Mouse (Mus musculus) monocyte, adult 5-6 weeks (primary cell): Measurements from ENCODE around the gene Grb2. TPM values are rescaled to one million over a fixed set of nuclear protein-coding genes. Genes with fewer than 3 reads are reported as not detected.

Source experiments
- ATAC-seq: fragments of 153-309, 156-312 bp; replicated peaks from 2 replicates; pipeline ENCODE4 v1.8.0; 2017; ENCODE audit warnings: mild to moderate bottlenecking; ENCODE audit not compliant: low TSS enrichment, insufficient number of reproducible peaks, severe bottlenecking, poor library complexity, low FRiP score
- total RNA-seq: library from RNA; stranded (forward); fragments of 200-1000, 200-491, 200-594 nt; gene quantifications from 3 replicates; pipeline ENCODE4 v1.2.3, GENCODE M21; 2017

Gene Grb2
- total RNA-seq, 1 experiment from 2014 or later: 56.7 TPM

DNA sequence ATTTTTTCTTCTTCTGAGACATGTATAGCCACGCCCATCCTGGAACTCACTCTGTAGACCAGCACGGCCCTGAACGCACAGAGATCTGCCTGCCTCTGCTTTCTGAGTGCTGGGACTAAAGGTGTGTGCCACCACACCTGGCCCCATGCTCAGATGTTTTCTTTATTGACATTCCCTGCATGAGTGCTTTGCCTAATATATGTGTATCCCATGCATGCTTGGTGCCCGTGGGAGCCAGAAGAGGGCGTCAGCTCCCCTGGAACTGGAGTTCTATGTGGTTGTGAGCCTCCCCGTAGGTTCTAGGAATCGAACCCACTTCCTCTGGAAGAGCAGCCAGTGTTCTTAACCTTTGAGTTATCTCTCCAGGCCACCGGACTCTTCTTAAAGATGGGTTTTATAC, 73.4 kb downstream of the Grb2 start:
- ATAC-seq: no peak

DNA sequence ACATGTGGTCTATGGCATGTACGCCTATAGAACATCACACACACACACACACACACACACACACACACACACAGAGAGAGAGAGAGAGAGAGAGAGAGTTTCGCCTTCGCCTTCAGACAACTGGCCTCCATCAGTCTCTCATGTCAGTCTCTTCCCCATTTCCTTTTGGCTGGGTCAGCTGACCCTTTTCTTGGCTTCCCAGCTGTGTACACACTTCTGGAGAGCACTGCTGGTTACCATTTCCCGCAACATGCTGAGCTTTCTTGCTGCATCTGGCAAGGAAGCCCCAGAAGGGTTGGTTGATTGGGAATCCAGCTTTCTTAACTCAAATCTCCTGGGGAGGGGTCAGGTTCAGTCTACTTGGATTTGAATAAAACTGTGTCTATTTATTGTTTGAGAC, 74.3 kb downstream of the Grb2 start:
- ATAC-seq: no peak

DNA sequence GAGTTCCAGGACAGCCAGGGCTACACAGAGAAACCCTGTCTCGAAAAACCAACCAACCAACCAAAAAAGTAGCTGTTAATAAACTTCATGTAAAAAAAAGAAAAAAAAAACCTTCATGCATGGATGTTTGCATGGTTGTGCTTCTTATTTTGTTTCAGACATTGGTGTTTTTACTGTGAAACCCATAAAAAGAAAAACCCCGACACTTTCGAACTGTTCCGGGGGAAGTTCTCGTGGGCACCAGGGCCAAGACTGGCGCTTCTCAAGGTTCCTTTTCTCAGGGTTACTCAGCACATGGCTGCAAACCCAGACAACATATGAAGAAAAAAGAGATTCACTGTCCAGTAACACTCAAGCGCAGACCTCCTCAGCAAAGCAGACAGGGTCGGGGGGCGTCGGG, 75.5 kb downstream of the Grb2 start:
- ATAC-seq: no peak

DNA sequence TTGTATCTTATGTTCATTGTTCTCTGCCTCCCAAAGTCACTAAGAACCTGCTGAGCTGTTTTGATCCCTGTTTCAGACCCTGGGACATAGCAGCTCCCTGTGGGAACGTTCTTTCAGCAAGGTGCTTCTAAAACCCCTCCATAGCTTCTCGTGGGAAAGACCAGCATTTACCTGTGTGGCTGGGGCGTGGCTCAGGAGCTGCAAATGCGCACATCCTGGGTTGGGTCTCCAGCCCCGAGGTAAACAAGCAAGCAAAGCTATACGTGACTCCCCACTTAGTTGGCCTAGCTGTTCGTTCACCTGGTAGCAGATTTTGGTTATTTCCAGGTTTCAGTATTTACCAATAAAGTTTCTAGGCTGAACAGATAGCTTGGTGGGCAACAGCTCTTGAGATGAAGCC, 76.2 kb downstream of the Grb2 start:
- ATAC-seq: no peak

DNA sequence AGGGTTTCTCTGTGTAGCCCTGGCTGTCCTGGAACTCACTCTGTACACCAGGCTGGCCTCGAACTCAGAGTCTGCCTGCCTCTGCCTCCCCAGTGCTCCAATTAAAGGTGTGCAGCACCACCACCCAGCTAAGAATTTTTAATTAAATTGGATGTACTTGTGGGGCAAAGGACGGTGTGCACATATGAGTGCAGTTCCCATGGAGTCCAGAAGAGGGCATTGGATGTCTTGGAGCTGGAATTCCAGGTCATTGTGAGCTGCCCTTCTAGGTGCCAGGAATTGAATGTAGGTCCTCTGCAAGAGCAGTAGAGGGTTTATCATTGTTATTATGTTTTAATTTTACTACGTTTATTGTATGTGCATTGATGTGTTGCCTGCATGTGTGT, 76.9 kb downstream of the Grb2 start:
- no peak for ATAC-seq

DNA sequence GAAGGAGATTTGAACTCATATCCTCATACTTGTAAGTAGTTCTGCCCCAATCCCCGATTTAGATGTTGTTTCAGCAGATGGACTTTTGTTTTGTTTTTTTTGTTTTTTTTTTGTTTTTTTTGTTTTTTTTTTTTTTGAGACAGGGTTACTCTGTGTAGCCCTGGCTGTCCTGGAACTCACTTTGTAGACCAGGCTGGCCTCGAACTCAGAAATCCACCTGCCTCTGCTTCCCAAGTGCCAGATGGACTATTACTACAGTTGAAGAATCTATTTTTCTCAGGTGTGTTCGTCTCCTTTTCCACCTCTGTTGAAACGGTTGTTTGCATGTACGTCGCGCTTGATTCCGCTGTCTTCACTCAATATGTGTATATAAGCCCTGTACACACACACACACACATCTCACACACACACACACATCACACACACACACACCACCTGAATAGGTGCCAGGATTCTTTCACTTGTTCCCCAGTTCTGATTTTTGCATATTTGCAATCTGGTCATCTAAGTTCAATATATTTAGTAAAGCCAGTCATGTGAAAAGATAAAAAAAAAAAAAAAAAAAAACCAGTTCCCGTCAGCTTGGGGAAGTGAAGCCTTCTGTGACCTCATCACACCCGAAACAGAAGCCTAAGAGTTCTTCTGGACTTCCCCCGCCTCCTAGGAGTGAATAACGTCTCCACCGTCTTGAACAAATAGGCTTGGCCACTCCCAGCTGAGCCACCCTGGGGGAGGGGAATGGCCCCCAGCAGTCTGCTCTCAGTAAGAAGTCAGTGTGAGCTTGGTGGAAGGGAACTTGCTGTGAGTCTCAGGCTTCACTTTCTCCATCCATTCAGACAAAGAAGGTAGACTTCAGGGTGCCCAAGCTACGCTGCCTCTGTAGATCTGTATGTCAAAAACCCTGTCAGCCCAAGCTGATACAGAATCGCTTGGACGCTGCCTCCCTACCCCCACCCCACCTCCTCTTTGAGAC, 77.6 kb downstream of the Grb2 start:
- peak; percentile 76 for ATAC-seq

DNA sequence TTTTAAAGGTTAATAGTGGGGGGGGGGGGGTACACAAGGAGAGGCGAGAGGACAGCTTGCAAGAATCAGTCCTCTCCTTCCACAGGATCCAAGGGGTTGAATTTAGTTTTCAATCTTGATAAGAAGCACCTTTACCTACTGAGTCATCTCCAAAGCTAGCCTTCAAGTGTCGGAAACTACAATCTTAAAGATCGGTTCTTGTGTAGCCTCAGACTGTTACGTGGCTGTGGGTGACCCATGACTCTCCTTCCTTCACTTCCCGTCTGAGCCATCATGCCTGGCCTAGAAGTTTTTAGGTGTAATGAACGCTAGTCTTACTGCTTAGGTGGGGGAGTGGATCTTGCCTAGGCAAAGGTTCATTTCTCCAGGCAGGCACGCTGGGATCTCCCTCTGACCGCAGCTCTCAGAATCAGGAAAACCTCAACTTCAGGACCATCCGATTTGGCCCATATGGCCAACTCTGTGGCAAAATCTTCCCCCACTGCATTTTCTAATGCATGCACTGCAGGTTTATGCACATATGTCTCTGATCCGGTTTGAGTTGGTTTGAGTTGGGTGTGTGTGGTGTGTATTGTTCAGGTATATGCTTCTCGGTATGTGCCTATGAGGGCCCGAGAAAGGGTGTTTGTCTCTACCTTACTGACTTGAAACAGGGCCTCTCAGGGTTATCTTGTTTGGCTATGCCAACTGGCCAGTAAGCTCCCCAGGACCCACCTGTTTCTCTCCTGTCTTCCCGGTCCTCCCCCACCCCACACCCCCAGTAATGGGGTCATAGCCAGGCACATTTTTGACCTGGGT, 78.5 kb downstream of the Grb2 start:
- ATAC-seq: no peak

DNA sequence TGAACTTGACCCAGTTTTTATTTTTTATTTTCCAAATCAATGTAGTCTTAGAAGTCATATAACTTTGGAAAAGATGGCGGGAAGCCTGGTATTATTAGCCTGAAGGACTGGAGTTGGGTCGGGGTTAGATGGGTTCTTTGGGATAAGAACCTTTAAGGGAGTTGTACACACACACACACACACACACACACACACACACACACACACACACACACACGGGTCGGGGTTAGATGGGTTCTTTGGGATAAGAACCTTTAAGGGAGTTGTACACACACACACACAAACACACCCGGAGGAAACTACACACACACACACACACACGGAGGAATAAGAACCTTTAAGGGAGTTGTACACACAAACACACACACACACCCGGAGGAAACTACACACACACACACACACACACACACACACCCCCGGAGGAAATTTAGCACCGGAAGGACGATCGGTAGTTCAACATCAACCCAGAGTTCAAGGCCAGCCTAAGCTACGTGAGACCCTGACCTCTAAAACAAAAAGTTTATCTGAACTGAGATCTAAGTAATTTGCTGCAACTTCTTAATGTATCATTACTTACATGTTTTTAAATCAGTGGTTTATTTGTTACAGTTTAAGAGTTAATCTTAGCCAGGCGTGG, 79.8 kb downstream of the Grb2 start:
- no peak for ATAC-seq

DNA sequence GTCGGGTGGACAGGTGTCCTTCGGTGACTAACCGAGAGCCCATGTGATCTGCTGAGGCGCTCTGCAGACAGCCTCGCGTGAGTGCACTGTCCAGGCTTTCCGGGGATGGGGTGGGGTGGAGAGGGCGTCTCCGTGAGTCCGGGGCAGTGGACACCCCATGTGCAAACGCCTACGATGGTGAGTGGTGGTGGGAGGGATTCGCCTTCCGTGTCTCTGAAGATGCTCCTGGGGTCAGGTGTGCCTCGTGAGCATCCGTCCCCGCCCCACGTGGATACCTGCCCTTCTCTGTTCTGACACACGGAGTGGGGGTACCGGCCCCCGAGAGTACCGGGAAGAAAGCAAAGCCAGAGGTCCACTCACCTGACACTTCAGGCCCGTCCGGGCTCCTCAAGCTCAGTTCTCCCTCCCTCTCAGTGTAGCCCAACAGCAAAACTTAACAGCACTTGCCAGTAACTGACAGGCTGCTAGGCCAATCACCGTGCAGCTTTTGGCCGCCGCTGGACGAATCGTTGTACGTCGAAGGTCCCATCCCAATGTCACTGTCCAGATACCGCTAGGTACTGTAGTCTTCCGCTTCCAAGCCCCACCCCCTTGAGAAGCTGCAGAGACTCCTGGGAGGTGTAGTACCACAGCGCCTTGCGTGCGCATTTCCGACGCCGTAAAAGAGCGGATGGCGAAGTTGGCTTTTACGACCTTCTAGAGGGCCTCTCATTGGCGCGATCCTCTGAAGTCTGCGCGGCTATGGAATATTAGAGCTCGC, 80.5 kb downstream of the Grb2 start, which contains the start of gene Slc25a19:
TSS of gene Slc25a19 (minus strand) at position 591 of the 760 bp plus-strand sequence.
- peak; percentile 91 for ATAC-seq

DNA sequence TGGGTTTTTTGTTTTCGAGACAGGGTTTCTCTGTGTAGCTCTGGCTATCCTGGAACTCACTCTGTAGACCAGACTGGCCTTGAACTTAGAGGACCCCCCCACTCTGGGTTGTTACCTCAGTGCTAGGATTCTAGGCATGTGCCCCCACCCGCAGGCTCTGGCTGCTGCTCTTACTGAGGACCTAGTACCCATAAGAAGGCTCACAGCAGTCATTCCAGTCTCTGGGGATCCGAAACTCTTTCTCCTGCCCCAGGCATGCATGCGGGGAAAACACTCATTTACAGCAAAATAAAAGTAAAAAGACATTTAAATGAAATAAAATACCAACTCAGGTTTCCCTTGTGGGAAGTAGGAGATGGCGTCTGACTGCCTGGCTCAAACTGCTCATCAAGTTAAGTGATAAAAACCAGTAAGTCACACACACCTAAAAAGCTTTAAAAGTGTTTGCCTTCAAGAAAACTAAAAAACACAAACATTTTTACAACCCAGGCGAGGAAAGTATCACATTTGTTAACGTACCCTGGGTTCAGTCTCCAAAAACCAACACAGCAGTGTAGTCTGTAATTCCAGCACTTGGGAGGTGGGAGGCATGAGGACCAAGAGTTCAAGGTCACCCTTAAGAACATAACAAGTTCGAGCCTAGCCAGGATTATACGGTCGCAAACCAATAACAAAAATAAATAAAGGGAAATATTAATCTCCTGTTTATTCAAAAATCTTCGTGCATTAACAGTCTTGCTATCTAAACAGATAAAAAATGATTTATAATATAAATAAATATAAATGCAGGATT, 81.4 kb downstream of the Grb2 start:
- ATAC-seq: no peak

DNA sequence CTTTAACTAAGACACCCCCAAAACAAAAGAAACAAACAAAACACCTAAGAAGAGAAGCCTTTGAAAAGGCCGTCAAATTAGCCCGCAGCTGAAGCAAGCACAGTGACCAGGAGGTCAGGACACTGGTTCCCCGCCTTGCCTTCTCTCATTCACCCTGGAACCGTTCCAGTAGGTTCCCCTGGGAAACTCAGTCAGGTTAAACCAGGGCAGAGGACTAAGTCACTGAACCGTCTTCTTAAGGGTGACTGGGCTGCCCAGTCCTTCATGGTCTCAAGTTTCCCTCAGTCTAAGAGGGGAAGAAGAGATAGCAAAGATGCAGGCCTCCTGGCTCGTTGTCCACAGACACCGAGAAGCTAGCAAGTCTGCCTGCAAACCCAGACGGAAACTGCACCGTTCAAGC, 82.5 kb downstream of the Grb2 start:
- no peak for ATAC-seq

DNA sequence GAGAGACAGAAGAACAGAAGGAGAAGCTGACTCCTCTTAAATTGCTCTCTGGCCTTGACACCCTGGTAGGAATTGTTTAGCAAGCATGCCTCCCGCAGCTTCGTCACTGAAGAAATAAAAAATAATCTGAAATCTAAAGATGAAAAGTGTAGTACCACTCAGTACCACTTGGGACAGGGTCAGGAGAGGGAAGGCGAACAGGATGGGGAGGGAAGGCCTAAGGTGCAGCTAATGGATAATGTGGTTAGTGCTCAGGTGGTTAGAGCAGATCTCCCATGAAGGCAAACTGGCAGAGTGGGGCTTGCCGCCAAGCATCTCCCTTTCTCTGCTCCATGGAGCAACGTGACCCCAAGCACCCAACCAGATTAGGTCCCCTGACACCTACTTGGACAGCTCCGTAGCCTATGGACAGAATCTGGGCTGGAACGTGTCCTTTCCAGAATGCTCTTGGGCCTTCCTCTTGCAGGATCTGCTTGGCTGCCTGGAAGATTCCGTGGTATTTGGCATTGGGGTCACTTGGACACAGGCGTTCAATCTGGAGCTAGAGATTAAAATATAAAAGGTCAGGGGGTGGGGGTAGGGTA, 84.8 kb downstream of the Grb2 start:
- ATAC-seq: no peak

DNA sequence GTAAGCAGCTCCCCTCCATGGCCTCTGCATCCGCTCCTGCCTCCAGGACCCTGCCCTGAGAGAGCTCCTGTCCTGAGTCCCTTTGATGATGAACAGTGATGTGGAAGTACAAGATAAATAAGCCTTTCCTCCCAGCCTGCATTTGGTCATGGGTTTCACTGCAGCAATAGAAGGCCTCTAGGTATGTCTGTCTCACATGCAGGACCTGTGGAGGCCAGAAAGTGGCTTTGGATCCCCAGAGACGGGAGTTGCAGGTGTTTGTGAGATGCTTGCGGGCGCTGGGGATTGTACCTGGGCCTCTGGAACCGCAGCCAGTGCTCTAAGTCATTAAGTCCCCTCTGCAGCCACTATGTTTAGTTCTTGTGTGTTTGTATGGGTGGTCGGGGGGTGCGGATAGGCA, 88.4 kb downstream of the Grb2 start:
- ATAC-seq: no peak

DNA sequence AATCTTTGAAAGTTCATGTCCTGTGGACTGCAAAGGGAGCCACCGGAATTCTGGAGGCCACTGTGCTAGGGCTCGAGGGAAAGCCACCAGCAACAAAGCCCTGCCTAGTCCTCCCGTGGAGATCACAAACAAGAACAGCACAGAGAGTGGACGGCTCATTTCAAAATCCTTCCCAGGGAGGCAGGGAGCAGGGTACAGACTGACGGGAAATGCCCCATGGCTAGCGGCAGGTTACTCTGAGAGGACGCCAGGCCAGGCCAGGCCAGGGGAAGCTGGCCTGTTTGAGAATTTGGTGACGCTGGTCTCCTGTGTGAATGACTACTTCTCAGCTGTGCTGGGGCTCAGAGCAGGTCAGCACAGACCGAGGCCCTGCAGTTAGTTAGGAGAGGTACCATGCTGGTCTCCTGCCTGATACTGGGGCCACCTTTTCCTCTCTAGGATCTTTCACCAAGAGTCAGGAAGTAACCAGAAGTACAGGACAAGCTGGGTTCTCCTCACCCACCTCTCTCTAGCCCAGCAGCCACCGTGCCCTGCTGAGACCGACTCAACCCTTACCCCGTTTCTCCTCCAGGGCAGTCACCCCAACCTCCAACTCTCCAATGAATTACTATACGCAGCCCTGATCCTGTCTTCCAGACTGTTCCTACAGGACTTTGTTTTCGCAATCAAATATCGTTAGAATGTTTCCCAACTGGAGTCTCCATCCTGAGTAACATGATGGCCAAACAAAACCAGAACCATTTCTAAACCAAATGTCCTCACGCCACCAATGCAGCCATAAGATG, 89.5 kb downstream of the Grb2 start:
- ATAC-seq: no peak

DNA sequence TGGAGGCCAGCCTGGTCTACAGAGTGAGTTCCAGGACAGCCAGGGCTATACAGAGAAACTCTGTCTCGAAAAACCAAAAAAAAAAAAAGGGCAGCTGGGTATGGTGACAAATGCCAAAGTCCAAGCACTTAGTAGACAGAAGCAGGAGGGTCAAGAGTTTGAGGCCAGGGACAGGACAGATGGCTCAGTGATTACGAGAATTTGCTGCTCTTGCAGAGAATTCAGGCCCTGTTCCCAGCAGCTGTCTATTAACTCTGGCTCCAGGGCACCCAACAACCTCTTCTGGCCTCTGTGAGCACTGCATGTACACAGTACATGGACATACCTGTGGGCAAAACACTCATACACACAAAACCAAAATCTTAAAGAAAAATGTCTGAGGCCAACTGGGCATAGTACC, 90.4 kb downstream of the Grb2 start:
- no peak for ATAC-seq

DNA sequence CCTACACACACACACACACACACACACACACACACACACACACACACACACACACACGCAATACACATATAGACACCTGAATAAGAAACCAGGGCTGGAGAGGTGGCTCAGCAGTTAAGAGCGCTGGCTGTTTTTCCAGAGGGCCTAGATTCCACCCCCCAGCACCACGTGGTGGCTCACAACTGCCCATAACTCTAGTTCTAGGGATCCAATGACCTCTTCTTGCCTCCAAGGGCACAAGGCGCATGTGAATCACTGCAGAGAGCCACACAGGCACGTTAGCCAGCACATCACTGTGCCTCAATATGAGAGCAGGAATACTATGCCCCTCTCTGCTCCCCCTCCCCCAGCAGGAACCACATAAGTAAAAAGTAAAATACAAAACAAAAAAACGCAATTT, 91.5 kb downstream of the Grb2 start:
- no peak for ATAC-seq

DNA sequence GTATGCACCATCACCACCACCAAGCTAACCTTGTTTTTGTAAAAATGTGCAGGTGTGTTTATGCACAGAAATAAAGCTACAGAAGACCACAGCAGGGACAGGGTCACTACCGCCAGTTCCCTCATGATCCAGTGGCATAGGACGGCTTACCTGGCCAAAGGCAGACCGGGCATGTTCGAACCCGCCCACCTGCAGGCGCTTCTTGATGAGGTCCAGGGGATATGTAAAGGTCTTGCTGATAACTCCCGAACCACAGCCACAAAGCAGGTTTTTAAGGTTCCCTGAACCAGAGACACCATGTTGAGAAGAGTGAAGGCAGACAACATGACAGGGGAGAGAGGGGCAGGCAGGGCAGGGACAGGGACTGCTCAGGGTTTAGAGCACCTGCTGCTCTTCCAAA, 92.0 kb downstream of the Grb2 start:
- no peak for ATAC-seq
